Mouse (Mus musculus) megakaryocyte, embryonic 14.5 days (primary cell): Measurements from ENCODE around the gene Fam118a.

Experiments used
- FLI1 ChIP-seq: IDR thresholded peaks from 2 replicates; pipeline ENCODE4 v1.6.1; 2012; ENCODE audit warnings: low read length, inconsistent platforms, mixed read lengths
- GATA1 ChIP-seq: IDR thresholded peaks from 3 replicates; pipeline ENCODE4 v1.6.1; 2012; ENCODE audit warnings: mixed read lengths, low read length, inconsistent platforms, borderline replicate concordance

DNA sequence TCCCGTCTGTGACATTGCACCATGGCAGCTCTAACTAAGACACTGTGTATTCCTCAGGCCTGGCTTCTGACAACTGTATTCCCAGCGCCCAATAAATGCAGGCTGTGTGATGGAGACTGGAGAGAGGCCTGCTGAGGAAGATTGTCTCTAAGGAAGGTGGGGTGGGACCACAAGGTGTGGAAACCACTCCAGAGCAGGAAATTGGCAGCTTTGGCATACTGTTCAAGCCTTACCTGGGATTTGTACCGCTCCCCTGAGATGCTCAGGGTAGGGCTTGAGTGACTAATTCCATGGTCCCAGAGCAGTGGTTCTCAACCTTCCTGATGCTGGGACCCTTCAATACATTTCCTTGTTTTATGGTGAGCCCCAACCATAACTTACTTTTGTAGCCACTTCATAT lies 39.6 kb upstream of the Fam118a start:
- TF ChIP-seq FLI1 (no peak), GATA1 (no peak)
